Mouse (Mus musculus) heart, embryonic 14.5 days (tissue): ENCODE results near the gene Ppcdc. TPM values are rescaled to one million over a fixed set of nuclear protein-coding genes. Genes with fewer than 3 reads are reported as not detected.

Experiments
- ATAC-seq: fragments of 200-750 bp; cut with Nextera tagmentation; 2 replicates; pipeline ENCODE4 v1.8.0; 2017; ENCODE audit warnings: low read depth, moderate TSS enrichment; ENCODE audit not compliant: insufficient number of reproducible peaks, insufficient read depth, low FRiP score
- H3K27ac ChIP-seq, 2 experiments: fragments of 200-500 bp in 1 of 2; fragments of 300-500 bp in 1 of 2; sonication (generic) in 1 of 2; replicated peaks in 1 of 2; 2 replicates each; pipeline ENCODE4 v1.5.1; 2012 to 2014; ENCODE audit warnings: low read depth in 2 of 2, low read length in 2 of 2, control low read depth in 1 of 2, mild to moderate bottlenecking in 1 of 2, mixed read lengths in 1 of 2; ENCODE audit not compliant: control insufficient read depth in 1 of 2, insufficient read depth in 1 of 2
- H3K27me3 ChIP-seq: fragments of 300-500 bp; sonication (generic); 2 replicates; pipeline ENCODE4 v1.6.1; 2014; ENCODE audit warnings: mild to moderate bottlenecking, low read length, control low read depth; ENCODE audit not compliant: control insufficient read depth, insufficient read depth
- H3K36me3 ChIP-seq: fragments of 300-500 bp; sonication (generic); 2 replicates; pipeline ENCODE4 v1.6.1; 2014; ENCODE audit warnings: mild to moderate bottlenecking, control low read depth, low read length, mixed read lengths; ENCODE audit not compliant: control insufficient read depth, insufficient read depth
- H3K4me1 ChIP-seq, 2 experiments: fragments of 200-500 bp in 1 of 2; fragments of 300-500 bp in 1 of 2; sonication (generic) in 1 of 2; 2 replicates each; pipeline ENCODE4 v1.6.1; 2012 to 2014; ENCODE audit warnings: low read length in 2 of 2, control low read depth in 1 of 2, mixed read lengths in 1 of 2; ENCODE audit not compliant: control insufficient read depth in 2 of 2, insufficient read depth in 2 of 2
- H3K4me2 ChIP-seq: fragments of 300-500 bp; sonication (generic); 2 replicates; pipeline ENCODE4 v1.6.1; 2014; ENCODE audit warnings: mild to moderate bottlenecking, low read length
- H3K4me3 ChIP-seq, 2 experiments: fragments of 200-500 bp in 1 of 2; fragments of 300-500 bp in 1 of 2; sonication (generic) in 1 of 2; 2 replicates each; pipeline ENCODE4 v1.5.1; 2012 to 2014; ENCODE audit warnings: low read length in 2 of 2, mild to moderate bottlenecking in 2 of 2, control low read depth in 1 of 2, low read depth in 1 of 2, moderate library complexity in 1 of 2; ENCODE audit not compliant: control insufficient read depth in 1 of 2, insufficient read depth in 1 of 2
- H3K9ac ChIP-seq: fragments of 300-500 bp; sonication (generic); 2 replicates; pipeline ENCODE4 v1.6.1; 2014; ENCODE audit warnings: mild to moderate bottlenecking, low read length
- H3K9me3 ChIP-seq: fragments of 300-500 bp; sonication (generic); 2 replicates; pipeline ENCODE4 v1.6.1; 2016; ENCODE audit warnings: low read length, control low read depth; ENCODE audit not compliant: control insufficient read depth
- WGBS: fragments of 180-500 bp; shearing (Covaris S2); extraction: QIAGEN DNeasy Blood & Tissue Kit; methylation state at CpG from one replicate; pipeline ENCODE4 v1.1.7; 2014; 5-methylcytosine and 5-hydroxymethylcytosine counted together
- polyA plus RNA-seq: library from polyadenylated mRNA; unstranded; fragments of >200 nt; fragmentation: Nextera tagmentation; extraction: Ambion mirVana; gene quantifications from 2 replicates; pipeline ENCODE4 v1.2.1, GENCODE M21; 2014

Gene Ppcdc
- polyA plus RNA-seq, 1 experiment from 2014 or later, result 21.1 TPM

- Histone ChIP-seq H3K27ac (peak overlapping the region; percentile 85 to 92), H3K4me3 (no peak overlapping the region), H3K9ac (0 out of 2 replicates have a peak overlapping the region, but pooled peaks have one; percentile 39), H3K4me1 (peaks cover 34 to 44% of the 10 kb centered on the region in 2 experiments), H3K9me3 (no peaks in the 10 kb centered on the region), H3K27me3 (no peaks in the 10 kb centered on the region), H3K4me2 (peak overlapping the region; percentile 51), H3K36me3 (no peaks in the 10 kb centered on the region)
- no peak for ATAC-seq
- WGBS, result 73% methylated on average over 16 of the region's 16 CpGs
These were observed 20.2 kb downstream of the Ppcdc start for GRCm38 (mm10) chr9:57419521-57420267.

GRCm38 (mm10) chr9:57417341-57417740 is 22.6 kb downstream of the Ppcdc start:
- WGBS, result 74% methylated on average over 8 of the region's 8 CpGs
- Histone ChIP-seq H3K4me2 (no peak overlapping the region), H3K27ac (no peak overlapping the region), H3K4me1 (peaks cover 27 to 33% of the 10 kb centered on the region in 2 experiments), H3K9ac (no peak overlapping the region), H3K27me3 (no peaks in the 10 kb centered on the region), H3K36me3 (no peaks in the 10 kb centered on the region), H3K9me3 (no peaks in the 10 kb centered on the region), H3K4me3 (no peak overlapping the region)
- ATAC-seq, result no peak

DNA sequence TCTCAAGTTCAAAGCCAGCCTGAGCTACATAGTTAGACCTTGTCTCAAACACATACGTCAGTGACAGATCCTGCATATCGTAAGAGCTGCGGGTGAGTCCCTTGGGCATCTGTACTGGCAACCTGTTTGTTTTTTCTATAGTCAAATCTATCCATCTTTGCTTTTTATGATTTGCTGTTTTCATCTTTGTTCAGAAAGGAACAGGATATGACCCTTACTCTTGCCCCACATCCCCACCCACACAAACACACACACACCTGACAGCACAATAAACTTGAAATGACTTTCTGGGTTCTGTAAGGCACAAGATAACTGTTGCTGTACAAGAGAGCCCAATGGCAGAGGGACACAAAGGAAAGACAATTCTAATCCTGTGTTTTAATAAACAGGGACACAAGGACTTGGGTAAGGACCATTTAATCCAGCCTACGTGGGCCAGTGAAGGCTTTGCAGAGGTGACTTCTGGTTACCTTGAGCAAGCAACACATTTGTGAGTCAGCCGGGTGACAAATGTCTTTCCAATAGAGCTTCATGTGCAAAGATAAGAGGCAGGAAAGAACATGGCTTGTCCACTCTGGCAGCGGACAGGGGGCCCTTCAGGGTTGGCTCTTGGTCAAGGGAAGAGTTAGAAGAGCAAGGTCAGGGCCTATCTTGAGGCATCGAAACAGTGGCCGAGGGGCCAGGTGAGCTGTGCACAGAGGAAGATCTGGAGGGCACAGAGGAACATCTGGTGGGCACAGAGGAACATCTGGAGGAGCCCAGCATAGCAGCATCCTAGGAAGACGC is 32.6 kb downstream of the Ppcdc start:
- ATAC-seq, result no peak
- no peak overlapping the region for H3K4me2 ChIP-seq
- H3K27ac ChIP-seq, result no peak overlapping the region
- WGBS, result 68% methylated on average over 9 of the region's 9 CpGs
- H3K27me3 ChIP-seq, result no peaks in the 10 kb centered on the region
- peaks cover 3 to 4% of the 10 kb centered on the region in 2 experiments; a peak in 3 of 4 replicates for H3K4me1 ChIP-seq
- H3K9ac ChIP-seq, result no peak overlapping the region
- H3K9me3 ChIP-seq, result no peaks in the 10 kb centered on the region
- H3K4me3 ChIP-seq, result no peak overlapping the region
- H3K36me3 ChIP-seq, result no peaks in the 10 kb centered on the region

GRCm38 (mm10) chr9:57406395-57406794 is 33.5 kb downstream of the Ppcdc start:
- Histone ChIP-seq H3K9me3 (no peaks in the 10 kb centered on the region), H3K4me2 (no peak overlapping the region), H3K4me1 (peaks cover 3 to 6% of the 10 kb centered on the region in 2 experiments; a peak in 3 of 4 replicates), H3K4me3 (no peak overlapping the region), H3K27ac (no peak overlapping the region), H3K27me3 (no peaks in the 10 kb centered on the region), H3K36me3 (no peaks in the 10 kb centered on the region), H3K9ac (no peak overlapping the region)
- ATAC-seq, result no peak
- WGBS, result 88% methylated on average over 5 of the region's 5 CpGs

DNA sequence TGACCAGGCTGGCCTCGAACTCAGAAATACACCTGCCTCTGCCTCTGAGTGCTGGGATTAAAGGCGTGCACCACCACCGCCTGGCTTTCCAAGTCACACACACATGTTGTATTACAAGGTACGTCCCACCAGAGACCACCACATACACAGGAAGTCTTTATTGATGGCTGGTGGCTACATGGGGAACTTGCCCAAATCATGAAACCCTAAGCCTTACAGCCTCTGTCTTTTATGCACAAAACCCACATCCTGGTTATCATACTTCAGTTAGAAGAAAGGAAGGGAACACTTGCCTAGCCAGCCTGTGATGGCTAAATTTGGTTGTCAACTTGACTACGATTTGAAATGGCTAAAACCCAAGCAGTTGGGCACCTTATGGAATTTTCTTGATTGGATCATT is 35.9 kb downstream of the Ppcdc start:
- Histone ChIP-seq H3K9me3 (peaks cover 15% of the 10 kb centered on the region), H3K4me3 (no peak overlapping the region), H3K4me1 (peaks cover 3 to 6% of the 10 kb centered on the region in 2 experiments; a peak in 3 of 4 replicates), H3K27ac (no peak overlapping the region), H3K27me3 (no peaks in the 10 kb centered on the region), H3K36me3 (no peaks in the 10 kb centered on the region), H3K4me2 (no peak overlapping the region), H3K9ac (no peak overlapping the region)
- 91% methylated on average over 5 of the region's 5 CpGs for WGBS
- ATAC-seq, result no peak

DNA sequence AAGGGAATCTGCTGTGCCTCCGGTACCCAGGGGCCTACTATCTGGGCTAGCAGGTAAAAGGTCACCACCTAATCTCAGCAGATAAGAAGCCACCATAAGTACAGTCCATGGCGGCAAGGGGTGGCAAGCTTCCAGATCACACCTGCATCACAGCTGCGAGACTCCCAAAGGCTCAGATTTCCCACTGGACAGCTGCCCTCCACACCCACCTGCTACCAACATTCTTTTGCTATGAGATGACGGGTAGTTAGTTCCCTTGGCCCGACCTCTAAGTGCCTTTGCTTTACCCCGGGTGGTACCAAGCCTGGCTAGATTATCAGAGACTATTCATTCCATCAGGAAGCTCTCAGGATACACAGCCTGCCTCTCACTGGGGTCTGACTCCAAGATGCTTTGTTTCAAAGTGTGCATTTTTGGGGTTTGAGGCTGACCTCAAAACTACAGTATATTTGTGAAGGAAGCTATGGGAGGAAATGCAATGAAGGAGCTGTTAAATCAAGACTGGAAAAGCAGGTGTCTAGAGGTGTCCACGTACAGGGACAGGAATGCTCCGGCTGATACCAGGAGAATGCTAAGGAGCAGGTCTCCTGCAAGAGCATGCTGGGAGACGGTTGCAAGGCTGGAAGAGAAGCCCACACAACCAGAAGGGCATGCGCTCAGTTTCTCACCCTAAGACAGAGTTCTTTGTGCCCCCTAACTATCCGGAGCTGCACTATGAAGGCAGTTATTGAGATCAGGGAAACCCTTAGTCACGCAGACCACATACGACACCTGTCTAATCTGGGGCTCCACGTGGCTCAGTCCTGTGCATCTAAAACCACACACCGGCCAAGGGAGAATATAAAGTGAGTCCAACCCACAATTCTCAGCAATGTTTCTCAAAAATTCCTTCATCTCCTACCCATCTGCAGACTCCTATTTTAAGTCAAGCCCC is 37.3 kb downstream of the Ppcdc start:
- H3K9ac ChIP-seq, result no peak overlapping the region
- H3K4me1 ChIP-seq, result peaks cover 3 to 5% of the 10 kb centered on the region in 2 experiments; a peak in 3 of 4 replicates
- H3K27me3 ChIP-seq, result no peaks in the 10 kb centered on the region
- H3K9me3 ChIP-seq, result peaks cover 19% of the 10 kb centered on the region
- 57% methylated on average over 15 of the region's 15 CpGs for WGBS
- no peak for ATAC-seq
- H3K4me3 ChIP-seq, result no peak overlapping the region
- H3K36me3 ChIP-seq, result no peaks in the 10 kb centered on the region
- no peak overlapping the region for H3K4me2 ChIP-seq
- no peak overlapping the region for H3K27ac ChIP-seq

DNA sequence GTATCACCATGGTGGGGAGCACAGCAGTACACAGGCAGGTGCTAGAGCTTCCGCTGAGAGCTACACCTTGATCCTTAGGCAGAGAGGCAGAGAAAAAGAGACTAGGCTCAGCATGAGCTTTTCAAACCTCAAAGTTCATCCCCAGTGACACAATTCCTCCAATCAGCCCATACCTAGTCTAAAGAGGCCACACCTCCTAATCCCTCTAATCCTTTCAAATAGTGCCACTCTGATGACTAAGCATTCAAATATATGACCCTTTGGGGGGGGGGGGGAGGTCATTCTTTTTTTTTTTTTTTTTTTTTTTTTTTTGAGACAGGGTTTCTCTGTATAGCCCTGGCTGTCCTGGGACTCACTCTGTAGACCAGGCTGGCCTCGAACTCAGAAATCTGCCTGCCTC is 41.2 kb downstream of the Ppcdc start:
- 95% methylated on average over 2 of the region's 2 CpGs for WGBS
- Histone ChIP-seq H3K4me1 (peaks cover 3% of the 10 kb centered on the region in 2 experiments; a peak in 3 of 4 replicates), H3K36me3 (no peaks in the 10 kb centered on the region), H3K4me3 (no peak overlapping the region), H3K9me3 (peaks cover 19% of the 10 kb centered on the region), H3K4me2 (no peak overlapping the region), H3K27me3 (no peaks in the 10 kb centered on the region), H3K9ac (no peak overlapping the region), H3K27ac (no peak overlapping the region)
- no peak for ATAC-seq
